Comparison of ENCODE assay signal across 8 mouse cellular contexts in genomic region chr19:6919876-6920740, GRCm38 (mm10). TPM values are rescaled to one million over a fixed set of nuclear protein-coding genes. Genes with fewer than 3 reads are reported as not detected.
DNase-seq lines count a peak whose midpoint lies in the region; ATAC-seq and TF ChIP-seq lines count a peak whose summit lies in the region.

No protein-coding gene starts in this region.

- H3K36me3 ChIP-seq in heart, postnatal 0 days (replicated peaks; ENCODE audit: control insufficient read depth, insufficient read depth, low read length) = 0 out of 2 replicates have a peak, but pooled peaks cover 8% of the 10 kb centered on the region
- no peaks in the 10 kb centered on the region for H3K36me3 ChIP-seq in limb, embryonic 11.5 days (ENCODE audit: control insufficient read depth, insufficient read depth, low read length)
- H3K36me3 ChIP-seq in midbrain, embryonic 15.5 days (replicated peaks) = no peaks in the 10 kb centered on the region

- H3K9ac ChIP-seq in heart, postnatal 0 days (replicated peaks; ENCODE audit: low read depth, low read length) = peak overlapping the region; percentile 94
- peak overlapping the region; percentile 30; the same call in 1 of the 2 replicates for H3K9ac ChIP-seq in limb, embryonic 11.5 days (ENCODE audit: low read length)
- H3K9ac ChIP-seq in midbrain, embryonic 15.5 days = no peak overlapping the region; the same call in 1 of the 2 replicates

- peaks cover 17% of the 10 kb centered on the region for H3K4me1 ChIP-seq in heart, postnatal 0 days (ENCODE audit: control insufficient read depth, insufficient read depth)
- H3K4me1 ChIP-seq in limb, embryonic 11.5 days (ENCODE audit: control insufficient read depth, insufficient read depth, low read length) = peaks cover 5% of the 10 kb centered on the region
- peaks cover 32% of the 10 kb centered on the region for H3K4me1 ChIP-seq in midbrain, embryonic 15.5 days

- DNase-seq in thymus, postnatal 4 days = peak; percentile 40
- no peak for DNase-seq in thymus, postnatal 10 days (ENCODE audit: low spot score in 2 of 2)
- peak; percentile 51 to 57 for DNase-seq in cerebellum, postnatal 14 days
- DNase-seq in heart, postnatal 0 days (ENCODE audit: low spot score) = no peak
- DNase-seq in limb, embryonic 11.5 days (ENCODE audit: low spot score) = no peak
- DNase-seq in urinary bladder, postnatal 4 days (ENCODE audit: low spot score in 2 of 2) = no peak
- no peak for DNase-seq in urinary bladder, postnatal 25 days (ENCODE audit: low spot score)

- no peak for TF ChIP-seq CTCF in heart, postnatal 0 days (IDR thresholded peaks at IDR 0.05; ENCODE audit: low read depth)

- peak overlapping the region; percentile 90 for H3K4me2 ChIP-seq in heart, postnatal 0 days (ENCODE audit: low read depth, low read length)
- peak overlapping the region; percentile 87; the same call in 1 of the 2 replicates for H3K4me2 ChIP-seq in limb, embryonic 11.5 days (ENCODE audit: low read depth, severe bottlenecking)
- H3K4me2 ChIP-seq in midbrain, embryonic 15.5 days = peak overlapping the region; percentile 96

- ATAC-seq in heart, postnatal 0 days (ENCODE audit: insufficient read depth, low read depth) = no peak
- 0 out of 2 replicates have a peak, but pooled peaks have one; percentile 3 for ATAC-seq in limb, embryonic 11.5 days (ENCODE audit: insufficient number of reproducible peaks, low FRiP score, low TSS enrichment, low read depth)
- no peak for ATAC-seq in midbrain, embryonic 15.5 days (replicated peaks)

- no peaks in the 10 kb centered on the region for H3K9me3 ChIP-seq in heart, postnatal 0 days (replicated peaks; ENCODE audit: control insufficient read depth, low read length)
- no peaks in the 10 kb centered on the region for H3K9me3 ChIP-seq in limb, embryonic 11.5 days (ENCODE audit: control insufficient read depth, low read length)
- H3K9me3 ChIP-seq in midbrain, embryonic 15.5 days = no peaks in the 10 kb centered on the region

- H3K4me3 ChIP-seq in heart, postnatal 0 days (ENCODE audit: low read depth, low read length) = peak overlapping the region; percentile 86
- no peak overlapping the region for H3K4me3 ChIP-seq in limb, embryonic 11.5 days (ENCODE audit: low read depth, low read length)
- H3K4me3 ChIP-seq in midbrain, embryonic 15.5 days = peak overlapping the region; percentile 83

- peaks cover 6% of the 10 kb centered on the region for H3K27me3 ChIP-seq in heart, postnatal 0 days (ENCODE audit: control insufficient read depth, insufficient read depth, low read length)
- peaks cover 24% of the 10 kb centered on the region for H3K27me3 ChIP-seq in limb, embryonic 11.5 days (ENCODE audit: control insufficient read depth, insufficient read depth, low read length)
- peaks cover 24% of the 10 kb centered on the region for H3K27me3 ChIP-seq in midbrain, embryonic 15.5 days (replicated peaks)

- H3K27ac ChIP-seq in heart, postnatal 0 days (ENCODE audit: low read depth) = peak overlapping the region; percentile 96
- H3K27ac ChIP-seq in limb, embryonic 11.5 days (replicated peaks; ENCODE audit: low read depth, low read length) = no peak overlapping the region
- H3K27ac ChIP-seq in midbrain, embryonic 15.5 days = no peak overlapping the region

- WGBS in heart, postnatal 0 days = 29% methylated on average over 8 of the region's 8 CpGs
- WGBS in limb, embryonic 11.5 days = 43% methylated on average over 8 of the region's 8 CpGs
- WGBS in midbrain, embryonic 15.5 days = 42% methylated on average over 8 of the region's 8 CpGs

- TF ChIP-seq EP300 in heart, postnatal 0 days (IDR thresholded peaks at IDR 0.05; ENCODE audit: low read depth) = no peak

RNA-seq across cellular contexts. Expression of gene Esrra, which starts 1.5 kb away (rescaled TPM):
- 189 and 194 TPM in 2 replicates for total RNA-seq in heart, postnatal 0 days (2014; rRNA removed; ENCODE audit: low replicate concordance)
- polyA plus RNA-seq in heart, postnatal 0 days (2015; fragmentation: Nextera tagmentation; extraction: Ambion mirVana) = 49.1 and 51.7 TPM in 2 replicates
- polyA plus RNA-seq in limb, embryonic 11.5 days (2014; fragmentation: Nextera tagmentation; extraction: Ambion mirVana) = 1.9 and 3.3 TPM in 2 replicates
- 16.2 and 18.9 TPM in 2 replicates for polyA plus RNA-seq in midbrain, embryonic 15.5 days (2015; fragmentation: Nextera tagmentation; extraction: Ambion mirVana)

RNA-seq across cellular contexts. Expression of gene Catsperz, which starts 5.1 kb away (rescaled TPM):
- total RNA-seq in heart, postnatal 0 days (2014; rRNA removed; ENCODE audit: low replicate concordance) = not detected in 2 replicates
- polyA plus RNA-seq in heart, postnatal 0 days (2015; fragmentation: Nextera tagmentation; extraction: Ambion mirVana) = 2.2 and 2.5 TPM in 2 replicates
- polyA plus RNA-seq in limb, embryonic 11.5 days (2014; fragmentation: Nextera tagmentation; extraction: Ambion mirVana) = 0.71 and 1.3 TPM in 2 replicates
- polyA plus RNA-seq in midbrain, embryonic 15.5 days (2015; fragmentation: Nextera tagmentation; extraction: Ambion mirVana) = 1.1 and 1.3 TPM in 2 replicates

RNA-seq across cellular contexts. Expression of gene Prdx5, which starts 10.2 kb away (rescaled TPM):
- total RNA-seq in heart, postnatal 0 days (2014; rRNA removed; ENCODE audit: low replicate concordance) = 215 and 344 TPM in 2 replicates
- 623 and 629 TPM in 2 replicates for polyA plus RNA-seq in heart, postnatal 0 days (2015; fragmentation: Nextera tagmentation; extraction: Ambion mirVana)
- polyA plus RNA-seq in limb, embryonic 11.5 days (2014; fragmentation: Nextera tagmentation; extraction: Ambion mirVana) = 74.7 and 90.5 TPM in 2 replicates
- 325 and 351 TPM in 2 replicates for polyA plus RNA-seq in midbrain, embryonic 15.5 days (2015; fragmentation: Nextera tagmentation; extraction: Ambion mirVana)

RNA-seq across cellular contexts. Expression of gene Trmt112, which starts 10.6 kb away (rescaled TPM):
- total RNA-seq in heart, postnatal 0 days (2014; rRNA removed; ENCODE audit: low replicate concordance) = 61.8 and 61.9 TPM in 2 replicates
- polyA plus RNA-seq in heart, postnatal 0 days (2015; fragmentation: Nextera tagmentation; extraction: Ambion mirVana) = 57.6 and 61.4 TPM in 2 replicates
- polyA plus RNA-seq in limb, embryonic 11.5 days (2014; fragmentation: Nextera tagmentation; extraction: Ambion mirVana) = 173 and 177 TPM in 2 replicates
- polyA plus RNA-seq in midbrain, embryonic 15.5 days (2015; fragmentation: Nextera tagmentation; extraction: Ambion mirVana) = 101 and 105 TPM in 2 replicates

RNA-seq across cellular contexts. Expression of gene Kcnk4, which starts 14.2 kb away (rescaled TPM):
- not detected in 2 replicates for total RNA-seq in heart, postnatal 0 days (2014; rRNA removed; ENCODE audit: low replicate concordance)
- polyA plus RNA-seq in heart, postnatal 0 days (2015; fragmentation: Nextera tagmentation; extraction: Ambion mirVana) = 0.04 and 0.30 TPM in 2 replicates
- polyA plus RNA-seq in limb, embryonic 11.5 days (2014; fragmentation: Nextera tagmentation; extraction: Ambion mirVana) = 0.24 and 0.31 TPM in 2 replicates
- polyA plus RNA-seq in midbrain, embryonic 15.5 days (2015; fragmentation: Nextera tagmentation; extraction: Ambion mirVana) = 4.7 and 5.0 TPM in 2 replicates

Comparison
In these comparisons a context has a peak if more than half of its experiments do, and no peak if none do; other contexts are left out.
1. DNase-seq: peak in thymus, postnatal 4 days (single experiment) and cerebellum, postnatal 14 days (2 of 2); none in thymus, postnatal 10 days (0 of 2), heart, postnatal 0 days (single experiment), limb, embryonic 11.5 days (single experiment), urinary bladder, postnatal 4 days (0 of 2) and urinary bladder, postnatal 25 days (single experiment).
2. Peak in every context shown above with its lines, with median percentiles within 50 percentile points of each other: H3K4me2 ChIP-seq.